Mouse (Mus musculus) Patski (cell line): Measurements from ENCODE around the gene Shisa8. TPM values are rescaled to one million over a fixed set of nuclear protein-coding genes. Genes with fewer than 3 reads are reported as not detected.

Experiments
- ATAC-seq: fragments of 100-300 bp; one replicate; pipeline ENCODE4 v1.8.0; 2021
- CTCF ChIA-PET: fragments of 350-600 bp; sonication (Branson Sonifier 250); formaldehyde crosslinking; loops from one replicate; lab custom pipeline; 2022; ENCODE audit warnings: inconsistent platforms; lab: Charles Lee
- POLR2A ChIA-PET: fragments of 350-600 bp; sonication (Branson Sonifier 250); formaldehyde crosslinking; loops from one replicate; lab custom pipeline; 2022; ENCODE audit warnings: antibody characterized with exemption, inconsistent platforms; lab: Charles Lee
- DNase-seq: peaks from one replicate; pipeline ENCODE4 v3.0.0-alpha.2; 2011; ENCODE audit warnings: low read depth, low spot score
- H3K27me3 ChIP-seq: fragments of 371-371 bp; one replicate; pipeline ENCODE4 v1.5.1; 2021
- CTCF ChIP-seq: fragments of 100-300 bp; IDR thresholded peaks from one replicate; pipeline ENCODE4 v1.5.1; 2021
- in situ Hi-C: fragments of 300-500 bp; cut with MboI; formaldehyde crosslinking; loops from 3 replicates; pipeline ENCODE4 v1.11.1; 2018; ENCODE audit warnings: low pct_unique_long_range_greater_than_20kb, mixed read lengths
- polyA plus RNA-seq: library from polyadenylated mRNA; unstranded; gene quantifications from one replicate; pipeline ENCODE4 v1.2.3, GENCODE M21; 2021

The Shisa8 gene
- polyA plus RNA-seq, 1 experiment from 2014 or later = 0.09 TPM

DNA sequence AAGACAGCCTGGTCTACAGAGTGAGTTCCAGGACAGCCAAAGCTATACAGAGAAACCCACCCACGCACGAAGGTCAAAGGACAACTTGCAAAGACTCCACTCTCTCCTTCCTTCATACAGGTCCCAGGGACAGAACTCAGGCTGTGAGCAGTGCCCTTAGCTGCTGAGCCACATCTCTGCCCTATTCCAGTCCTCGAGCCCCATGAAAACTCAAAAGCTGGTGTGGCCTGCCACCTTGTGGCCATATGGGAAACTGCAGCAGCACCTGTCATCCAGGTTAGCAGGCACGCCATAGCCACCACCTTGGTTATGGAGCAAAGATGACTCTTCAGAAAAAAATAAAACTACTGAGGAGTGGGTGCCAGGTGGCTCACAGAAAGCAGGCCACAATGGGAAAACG lies 23.9 kb upstream of the Shisa8 start:
- POLR2A ChIA-PET = interaction anchor here (0.9 kb wide), 1 partner anchor 112 kb away, joined by 5 read pairs; no protein-coding TSS in a partner anchor
- DNase-seq = peak; percentile 20
- peak; percentile 48 for ATAC-seq
- no peaks in the 10 kb centered on the region for H3K27me3 ChIP-seq
- CTCF ChIA-PET = interaction anchor here (0.7 to 3.1 kb wide), 13 partner anchors 12 to 192 kb away, joined by 3 to 16 read pairs (median 3); partner anchors contain the start of gene Srebf2
- in situ Hi-C loops = loop anchor here (5.0 kb wide), 2 partner anchors 94 to 169 kb away; partner anchors contain the start of gene Mei1
- TF ChIP-seq CTCF = no peak

DNA sequence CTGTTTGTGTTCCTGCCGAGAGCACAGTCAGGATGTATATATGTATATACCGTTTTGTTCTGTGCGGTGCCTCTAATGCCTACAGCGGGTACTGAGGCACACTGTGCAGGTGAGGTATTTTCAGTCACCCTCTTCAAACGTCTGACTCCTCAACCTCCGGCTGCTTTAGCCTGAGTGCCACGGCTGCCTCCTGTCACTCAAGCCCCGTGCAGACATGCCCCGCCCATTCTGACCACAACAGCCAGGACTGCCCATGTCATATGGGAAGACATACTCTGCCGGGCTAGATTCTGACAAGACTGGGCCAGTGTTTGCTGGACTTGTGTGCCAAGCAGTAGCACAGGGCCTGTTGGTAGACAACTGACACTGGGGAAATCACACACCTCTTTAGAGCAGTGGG lies 23.0 kb upstream of the Shisa8 start:
- CTCF ChIA-PET = no interaction called here
- ATAC-seq (no peak), DNase-seq (no peak)
- no peaks in the 10 kb centered on the region for H3K27me3 ChIP-seq
- POLR2A ChIA-PET = no interaction called here
- in situ Hi-C loops = loop anchor here (5.0 kb wide), 2 partner anchors 93 to 168 kb away; partner anchors contain the start of gene Mei1
- no peak for TF ChIP-seq CTCF

DNA sequence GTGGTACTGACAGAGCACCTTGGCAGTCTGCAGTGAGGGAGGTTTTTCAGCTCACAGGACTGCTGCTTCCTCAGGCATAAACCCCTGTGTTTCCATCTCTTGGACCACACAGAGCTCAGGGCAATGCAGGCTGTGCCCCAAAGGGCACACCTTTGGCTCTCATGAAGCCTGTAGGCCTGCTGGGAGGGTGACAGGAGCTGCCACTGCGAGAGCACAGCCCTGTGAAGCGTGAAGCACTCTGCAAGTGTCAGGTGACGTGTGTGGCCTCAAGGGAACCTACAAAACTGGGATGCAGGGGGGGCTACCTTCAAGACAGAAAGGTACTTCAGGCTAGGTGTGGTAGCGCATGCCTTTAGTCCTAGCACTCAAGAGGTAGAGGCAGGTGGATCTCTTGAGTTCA lies 20.0 kb upstream of the Shisa8 start:
- TF ChIP-seq CTCF = no peak
- ChIA-PET POLR2A (no interaction called here), CTCF (interaction anchor here (0.9 kb wide), 1 partner anchor 89 kb away, joined by 3 read pairs; no protein-coding TSS in a partner anchor)
- no peak for ATAC-seq
- no peaks in the 10 kb centered on the region for H3K27me3 ChIP-seq
- no peak for DNase-seq
- in situ Hi-C loops = no loop called here

DNA sequence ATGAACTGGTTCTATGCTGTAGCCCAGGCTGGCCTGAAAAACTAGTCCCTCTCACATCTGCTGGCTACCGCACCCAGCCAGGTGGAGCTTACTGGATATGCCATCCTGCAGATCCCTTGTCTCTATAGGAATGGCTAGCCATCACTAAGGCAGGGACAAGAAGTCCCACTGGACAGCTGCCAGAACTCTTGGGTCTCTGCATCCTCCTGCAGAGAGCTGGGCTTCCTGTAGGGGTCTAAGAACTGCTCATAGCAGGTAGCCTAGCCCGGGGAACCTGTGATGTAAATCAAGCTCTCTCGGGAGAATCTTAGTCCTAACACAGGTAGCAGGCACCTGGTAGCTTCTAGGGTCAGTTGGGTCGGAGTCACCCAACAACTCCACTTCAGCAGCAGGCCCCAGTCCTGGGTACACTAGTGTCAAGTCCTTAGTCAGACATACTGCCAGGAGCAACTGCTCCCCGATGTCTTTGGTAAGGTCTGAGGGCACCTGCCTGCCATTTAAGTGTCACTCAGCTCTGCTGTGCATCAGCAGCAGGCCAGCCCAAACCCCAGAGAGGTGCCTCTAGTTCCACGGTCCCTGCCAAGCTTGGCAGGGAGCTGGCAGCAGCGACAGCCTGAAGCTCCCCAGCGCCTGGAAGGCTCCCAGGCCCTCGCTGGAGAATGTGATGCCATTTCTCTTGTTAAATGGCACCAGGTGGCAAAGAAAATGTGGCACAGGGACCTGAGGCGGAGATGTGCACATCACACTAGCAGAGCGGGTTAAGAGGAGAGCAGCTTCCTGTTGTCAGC lies 19.2 kb upstream of the Shisa8 start:
- H3K27me3 ChIP-seq = no peaks in the 10 kb centered on the region
- no peak for DNase-seq
- ATAC-seq = no peak
- ChIA-PET CTCF (interaction anchor here (1.1 kb wide), 1 partner anchor 12 kb away, joined by 3 read pairs; no protein-coding TSS in a partner anchor), POLR2A (no interaction called here)
- in situ Hi-C loops = no loop called here
- no peak for TF ChIP-seq CTCF

DNA sequence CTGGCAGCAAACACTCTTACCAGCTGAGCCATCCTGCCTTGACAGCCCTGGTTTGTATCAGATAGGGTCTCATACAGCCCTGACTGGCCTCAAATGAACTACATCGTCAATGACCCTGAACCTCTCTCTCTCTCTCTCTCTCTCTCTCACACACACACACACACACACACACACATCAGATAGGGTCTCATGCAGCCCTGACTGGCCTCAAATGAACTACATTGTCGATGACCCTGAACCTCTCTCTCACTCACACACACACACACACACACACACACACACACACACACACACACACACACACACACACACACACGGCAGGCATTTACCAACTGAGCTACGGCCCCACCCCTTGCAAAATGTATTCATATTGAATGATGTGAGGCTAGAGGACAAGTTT lies 18.5 kb upstream of the Shisa8 start:
- no peak for TF ChIP-seq CTCF
- DNase-seq (no peak), ATAC-seq (no peak)
- ChIA-PET POLR2A (no interaction called here), CTCF (interaction anchor here (1.1 kb wide), 1 partner anchor 13 kb away, joined by 3 read pairs; no protein-coding TSS in a partner anchor)
- in situ Hi-C loops = no loop called here
- no peaks in the 10 kb centered on the region for H3K27me3 ChIP-seq

DNA sequence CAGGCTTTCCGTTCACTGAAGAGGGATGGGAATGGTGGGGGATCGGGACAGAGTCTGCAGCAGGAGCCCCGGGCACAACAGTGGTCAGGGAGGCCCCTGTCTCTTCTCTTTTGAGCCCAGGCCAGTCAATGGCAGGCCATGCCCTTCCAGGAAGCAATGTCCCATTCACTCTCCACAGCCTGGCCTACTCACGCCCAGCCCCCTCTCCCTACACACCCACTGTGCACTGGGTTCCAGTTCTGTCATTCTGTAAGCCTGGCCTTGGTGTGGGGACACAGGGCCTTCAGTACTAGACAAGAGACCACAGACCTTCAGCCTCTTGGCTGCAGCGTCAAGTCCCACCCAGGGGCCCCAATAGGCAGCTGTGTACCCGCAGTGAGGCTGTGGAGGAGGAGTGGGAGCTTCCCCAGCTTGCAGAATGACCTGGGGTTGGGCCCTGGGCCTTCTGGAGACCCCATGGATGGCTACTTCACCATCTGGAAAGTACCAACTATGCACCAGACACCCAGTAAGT lies 17.5 kb upstream of the Shisa8 start:
- no peaks in the 10 kb centered on the region for H3K27me3 ChIP-seq
- CTCF ChIA-PET = no interaction called here
- in situ Hi-C loops = no loop called here
- DNase-seq (no peak), ATAC-seq (no peak)
- POLR2A ChIA-PET = no interaction called here
- TF ChIP-seq CTCF = no peak

DNA sequence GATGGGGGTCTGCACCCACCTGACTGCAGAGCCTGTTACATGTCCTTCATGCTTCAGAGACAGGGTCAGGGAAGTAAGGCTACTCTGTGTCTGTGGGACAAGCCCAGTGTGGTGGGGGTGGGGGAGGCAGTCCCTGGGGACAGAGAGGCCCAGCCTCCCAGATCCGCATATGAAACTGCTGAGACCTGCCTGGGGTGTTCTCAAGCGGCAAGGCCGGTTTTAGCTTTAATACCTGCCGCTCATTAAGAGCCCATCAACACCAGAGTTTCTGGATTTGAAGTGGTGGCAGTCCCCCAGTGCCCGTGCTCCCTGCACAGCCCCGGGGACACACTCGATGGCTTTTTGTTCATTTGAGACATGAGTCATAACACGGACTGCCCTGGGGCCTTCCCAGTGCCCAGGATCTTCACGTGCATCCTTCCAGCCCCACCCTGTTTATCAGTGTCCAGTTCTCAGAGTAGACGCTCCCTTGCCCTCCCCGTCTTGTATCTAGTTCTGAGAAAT lies 17.0 kb upstream of the Shisa8 start:
- in situ Hi-C loops = no loop called here
- no peak for ATAC-seq
- ChIA-PET POLR2A (no interaction called here), CTCF (no interaction called here)
- no peak for DNase-seq
- no peak for TF ChIP-seq CTCF
- no peaks in the 10 kb centered on the region for H3K27me3 ChIP-seq

DNA sequence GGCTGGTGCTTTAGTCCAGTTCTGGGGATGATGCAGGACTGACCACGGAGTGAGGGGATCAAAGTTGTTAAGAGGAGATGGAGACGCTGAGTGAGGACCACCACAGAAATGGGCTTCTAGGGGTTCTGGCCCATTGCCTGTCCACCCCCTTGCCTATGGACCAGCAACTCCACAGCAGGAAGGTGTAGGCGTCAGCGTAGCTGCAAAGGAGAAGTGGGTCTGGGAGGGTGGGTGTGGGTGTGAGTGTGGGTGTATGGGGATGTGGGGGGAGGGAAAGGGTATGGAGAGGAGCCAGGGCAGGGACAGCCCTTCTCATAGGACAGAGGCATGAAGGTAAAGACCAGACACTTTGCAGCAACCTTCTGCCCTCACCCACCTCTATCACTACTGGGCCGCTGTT lies 13.2 kb upstream of the Shisa8 start:
- peaks cover 7% of the 10 kb centered on the region for H3K27me3 ChIP-seq
- POLR2A ChIA-PET = no interaction called here
- in situ Hi-C loops = no loop called here
- DNase-seq (no peak), ATAC-seq (no peak)
- CTCF ChIA-PET = no interaction called here
- TF ChIP-seq CTCF = no peak

DNA sequence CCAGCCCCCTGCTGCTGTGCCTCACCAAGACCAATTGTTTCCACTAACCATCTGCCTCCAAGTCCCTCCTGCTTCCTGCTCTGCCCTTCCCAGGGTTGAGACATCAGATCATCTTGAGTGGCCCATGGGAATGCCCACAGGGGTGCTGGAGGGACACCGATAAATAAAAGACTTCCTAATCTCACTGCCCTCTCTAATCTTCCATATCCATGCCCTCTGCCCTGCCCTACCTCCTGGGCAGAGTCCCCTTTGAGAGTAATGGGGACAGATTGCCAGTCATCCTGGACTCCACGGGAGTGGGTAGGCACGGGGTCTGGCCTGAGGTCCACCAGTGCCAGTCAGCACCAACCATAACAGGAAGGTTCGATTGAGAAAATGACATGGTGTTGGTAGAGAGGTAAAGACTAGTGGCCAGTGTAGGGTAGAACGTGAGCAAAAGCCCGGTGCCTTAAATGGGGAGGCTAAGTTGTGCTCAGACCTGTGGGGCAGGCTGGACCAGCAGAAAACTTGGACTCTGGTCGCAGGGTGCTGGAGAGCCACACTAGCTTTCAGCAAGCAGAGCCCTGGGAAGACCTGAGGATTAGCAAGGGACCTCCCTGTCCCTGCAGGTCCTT lies 12.1 kb upstream of the Shisa8 start:
- in situ Hi-C loops = no loop called here
- TF ChIP-seq CTCF = no peak
- H3K27me3 ChIP-seq = peaks cover 11% of the 10 kb centered on the region
- DNase-seq (no peak), ATAC-seq (no peak)
- CTCF ChIA-PET = interaction anchor here (1.0 kb wide), 1 partner anchor 12 kb away, joined by 3 read pairs; no protein-coding TSS in a partner anchor
- POLR2A ChIA-PET = interaction anchor here (0.5 kb wide), 1 partner anchor 770 kb away, joined by 3 read pairs; no protein-coding TSS in a partner anchor

DNA sequence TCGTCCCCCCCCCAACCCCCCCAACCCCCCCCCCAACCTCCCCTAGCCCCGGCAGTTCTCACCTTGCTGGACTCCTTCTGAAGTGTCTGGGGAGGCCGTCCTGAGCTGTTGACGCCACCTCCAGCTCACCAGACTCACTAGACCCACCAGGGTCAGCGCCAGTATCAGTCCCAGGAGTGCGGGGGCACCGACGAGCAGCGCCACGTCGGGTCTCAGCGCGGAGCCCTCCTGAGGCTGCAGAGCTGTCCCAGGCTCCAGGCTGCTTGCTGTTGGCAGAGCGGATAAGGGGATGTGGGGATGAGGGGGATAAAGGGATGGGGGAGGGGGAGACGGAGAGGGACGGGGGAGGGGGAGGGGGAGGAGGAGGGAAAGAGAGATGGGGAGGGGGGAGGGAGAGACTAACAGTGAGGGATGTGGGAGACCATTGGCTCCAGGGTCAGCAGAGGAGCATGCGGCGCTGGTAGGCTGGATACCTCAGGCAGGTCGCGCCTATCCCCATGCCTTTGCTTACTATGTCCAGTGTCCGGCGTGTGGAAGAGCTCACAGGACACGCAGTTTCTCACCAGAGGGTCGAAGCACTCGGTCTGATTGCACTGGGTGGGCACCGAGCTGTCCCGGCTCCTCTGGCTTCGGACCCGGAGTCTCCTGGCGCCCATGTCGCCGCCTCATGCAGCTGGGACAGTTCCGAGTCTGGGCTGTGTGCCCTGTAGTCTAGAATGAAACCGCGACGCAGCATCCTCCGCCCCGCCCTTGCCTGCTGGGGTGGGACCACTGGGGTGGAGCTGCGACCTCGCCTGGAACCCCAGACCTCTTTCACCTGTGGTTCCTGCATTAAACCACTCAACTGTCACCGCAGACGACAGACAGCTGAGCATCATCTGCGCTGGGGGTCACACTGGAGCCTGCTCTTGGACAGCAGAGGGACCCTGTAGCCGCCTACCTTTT lies 11.3 kb upstream of the Shisa8 start, which contains the start of gene Tnfrsf13c:
Tnfrsf13c (minus strand) TSS at position 713 of the 945 bp plus-strand sequence.
- in situ Hi-C loops = no loop called here
- DNase-seq = no peak
- no peak for TF ChIP-seq CTCF
- CTCF ChIA-PET = no interaction called here
- POLR2A ChIA-PET = no interaction called here
- H3K27me3 ChIP-seq = peaks cover 11% of the 10 kb centered on the region
- ATAC-seq = no peak
